Mouse (Mus musculus): ENCODE measurements at regions not wholly inside any gene's neighbourhood (a gene's known extent, or its start where the extent isn't known, plus 50 kb on each side); places are given as distances from the start of the nearest gene placed in this dataset.

DNA sequence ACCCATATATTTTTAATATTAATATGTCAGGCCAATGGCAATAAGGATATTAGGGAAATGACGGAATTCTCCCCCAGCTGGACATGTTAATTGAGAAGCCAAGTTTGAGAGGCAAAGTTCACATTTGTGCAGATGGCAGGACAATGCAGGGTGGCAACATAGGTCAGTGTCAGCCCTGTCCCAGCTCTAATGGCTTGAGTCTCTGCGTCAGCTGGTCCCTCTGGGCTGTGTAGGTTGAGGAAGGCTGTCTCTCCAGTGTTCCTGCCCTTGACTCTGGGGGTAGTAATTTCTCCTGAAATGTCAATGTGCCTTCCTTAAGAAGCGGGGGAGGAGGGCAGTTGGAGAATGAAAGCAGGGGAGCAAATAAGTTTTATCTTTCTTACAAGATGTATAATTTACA lies 390.2 kb downstream of the Nr2f2 start:
- H3K9ac ChIP-seq (replicated peaks; ENCODE audit: low read length): no peak overlapping the region
- no peak overlapping the region for H3K27ac ChIP-seq
- 75% methylated on average over 3 of the region's 3 CpGs for WGBS
- no peaks in the 10 kb centered on the region for H3K27me3 ChIP-seq (ENCODE audit: insufficient read depth, low read length)
- TF ChIP-seq CTCF (IDR thresholded peaks at IDR 0.05; ENCODE audit: low read depth): no peak
- H3K4me2 ChIP-seq (ENCODE audit: low read depth, low read length): no peak overlapping the region
- H3K9me3 ChIP-seq (ENCODE audit: low read length): no peaks in the 10 kb centered on the region
- no peak overlapping the region for H3K4me3 ChIP-seq (ENCODE audit: low read length)
- H3K36me3 ChIP-seq (ENCODE audit: insufficient read depth, low read length): no peaks in the 10 kb centered on the region
- H3K4me1 ChIP-seq (ENCODE audit: insufficient read depth, low read length): no peaks in the 10 kb centered on the region
- DNase-seq (ENCODE audit: low spot score) (no peak), ATAC-seq (no peak)

- no peaks in the 10 kb centered on the region for H3K9me3 ChIP-seq (ENCODE audit: low read length)
- ATAC-seq: no peak
These were observed 402.5 kb downstream of the Nr2f2 start for GRCm38 (mm10) chr7:69964002-69964401.

GRCm38 (mm10) chr7:69950221-69950670 lies 416.3 kb downstream of the Nr2f2 start:
- no peaks in the 10 kb centered on the region for H3K9me3 ChIP-seq (ENCODE audit: low read length)
- H3K36me3 ChIP-seq (ENCODE audit: insufficient read depth, low read length): no peaks in the 10 kb centered on the region
- H3K4me2 ChIP-seq (ENCODE audit: low read depth, low read length): peak overlapping the region; percentile 30
- 0 out of 2 replicates have a peak, but pooled peaks have one; percentile 35 for ATAC-seq
- H3K9ac ChIP-seq (replicated peaks; ENCODE audit: low read length): no peak overlapping the region
- 12% methylated on average over 6 of the region's 6 CpGs for WGBS
- no peak overlapping the region for H3K4me3 ChIP-seq (ENCODE audit: low read length)
- H3K4me1 ChIP-seq (ENCODE audit: insufficient read depth, low read length): peaks cover 9% of the 10 kb centered on the region
- H3K27ac ChIP-seq: no peak overlapping the region
- H3K27me3 ChIP-seq (ENCODE audit: insufficient read depth, low read length): no peaks in the 10 kb centered on the region
- no peak for TF ChIP-seq CTCF (IDR thresholded peaks at IDR 0.05; ENCODE audit: low read depth)
- peak; percentile 2 for DNase-seq (ENCODE audit: low spot score)

More at GRCm38 (mm10) chr7:69964002-69964401, 402.5 kb downstream of the Nr2f2 start:
- no peaks in the 10 kb centered on the region for H3K27me3 ChIP-seq (ENCODE audit: insufficient read depth, low read length)
- no peak overlapping the region for H3K4me3 ChIP-seq (ENCODE audit: low read length)
- no peak overlapping the region for H3K9ac ChIP-seq (replicated peaks; ENCODE audit: low read length)
- no peaks in the 10 kb centered on the region for H3K36me3 ChIP-seq (ENCODE audit: insufficient read depth, low read length)
- 70% methylated on average over 8 of the region's 8 CpGs for WGBS
- TF ChIP-seq CTCF (IDR thresholded peaks at IDR 0.05; ENCODE audit: low read depth): no peak
- H3K4me2 ChIP-seq (ENCODE audit: low read depth, low read length): no peak overlapping the region
- no peaks in the 10 kb centered on the region for H3K4me1 ChIP-seq (ENCODE audit: insufficient read depth, low read length)
- H3K27ac ChIP-seq: no peak overlapping the region
- no peak for DNase-seq (ENCODE audit: low spot score)

GRCm38 (mm10) chr7:69949647-69950121 lies 416.9 kb downstream of the Nr2f2 start:
- TF ChIP-seq CTCF (IDR thresholded peaks at IDR 0.05; ENCODE audit: low read depth): no peak
- DNase-seq (ENCODE audit: low spot score): peak; percentile 62
- WGBS: 11% methylated on average over 10 of the region's 10 CpGs
- Histone ChIP-seq H3K4me3 (ENCODE audit: low read length) (no peak overlapping the region), H3K27me3 (ENCODE audit: insufficient read depth, low read length) (no peaks in the 10 kb centered on the region), H3K4me2 (ENCODE audit: low read depth, low read length) (peak overlapping the region; percentile 30), H3K9me3 (ENCODE audit: low read length) (no peaks in the 10 kb centered on the region), H3K9ac (replicated peaks; ENCODE audit: low read length) (no peak overlapping the region), H3K27ac (no peak overlapping the region), H3K4me1 (ENCODE audit: insufficient read depth, low read length) (peaks cover 9% of the 10 kb centered on the region), H3K36me3 (ENCODE audit: insufficient read depth, low read length) (no peaks in the 10 kb centered on the region)
- peak; percentile 70; the same call in 1 of the 2 replicates for ATAC-seq

DNA sequence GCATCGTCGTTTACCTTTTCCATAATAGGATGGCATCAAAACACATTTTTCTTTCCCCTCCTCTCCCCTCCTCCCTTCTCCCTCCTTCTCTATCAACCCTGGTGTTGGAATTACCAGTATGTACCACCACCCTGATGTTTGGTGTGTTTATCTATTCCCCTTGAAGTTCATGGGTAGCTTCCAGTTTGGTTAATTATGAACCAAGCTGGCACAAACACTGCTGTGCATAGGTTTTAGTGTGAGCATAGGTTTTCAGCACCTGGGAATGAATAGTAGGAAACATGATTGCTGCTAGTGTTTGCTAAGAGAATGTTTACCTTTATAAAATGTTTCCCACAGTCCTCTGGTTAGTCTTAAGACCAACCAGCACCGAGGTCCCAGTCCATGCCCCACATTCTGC lies 420.1 kb downstream of the Nr2f2 start:
- Histone ChIP-seq H3K36me3 (ENCODE audit: insufficient read depth, low read length) (no peaks in the 10 kb centered on the region), H3K9me3 (ENCODE audit: low read length) (no peaks in the 10 kb centered on the region), H3K9ac (replicated peaks; ENCODE audit: low read length) (no peak overlapping the region), H3K4me1 (ENCODE audit: insufficient read depth, low read length) (peaks cover 9% of the 10 kb centered on the region), H3K27ac (no peak overlapping the region), H3K4me3 (ENCODE audit: low read length) (no peak overlapping the region), H3K4me2 (ENCODE audit: low read depth, low read length) (no peak overlapping the region), H3K27me3 (ENCODE audit: insufficient read depth, low read length) (no peaks in the 10 kb centered on the region)
- ATAC-seq: no peak
- 89% methylated on average over 3 of the region's 3 CpGs for WGBS
- DNase-seq (ENCODE audit: low spot score): no peak
- no peak for TF ChIP-seq CTCF (IDR thresholded peaks at IDR 0.05; ENCODE audit: low read depth)

DNA sequence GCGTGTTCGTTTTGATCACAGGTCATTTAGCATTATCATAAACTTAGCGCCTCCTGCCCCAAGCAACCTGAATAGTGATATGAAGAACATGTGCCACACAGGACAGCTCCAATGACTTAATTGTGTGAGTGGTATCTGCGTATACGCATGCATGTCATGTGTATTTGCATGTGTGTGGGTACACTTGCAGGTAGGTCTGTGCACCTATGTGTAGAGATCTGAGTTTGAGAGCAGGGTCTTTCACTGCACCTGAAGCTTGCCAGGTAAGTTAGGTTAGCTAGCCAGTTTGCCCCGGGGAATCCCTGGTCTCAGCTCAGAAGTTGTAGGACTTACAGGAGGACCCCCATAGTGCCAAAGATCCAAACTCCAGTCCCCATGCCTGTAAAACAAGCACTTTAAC lies 424.7 kb downstream of the Nr2f2 start:
- Histone ChIP-seq H3K9me3 (ENCODE audit: low read length) (no peaks in the 10 kb centered on the region), H3K27ac (no peak overlapping the region), H3K4me1 (ENCODE audit: insufficient read depth, low read length) (no peaks in the 10 kb centered on the region), H3K36me3 (ENCODE audit: insufficient read depth, low read length) (no peaks in the 10 kb centered on the region), H3K4me3 (ENCODE audit: low read length) (no peak overlapping the region), H3K27me3 (ENCODE audit: insufficient read depth, low read length) (no peaks in the 10 kb centered on the region), H3K9ac (replicated peaks; ENCODE audit: low read length) (no peak overlapping the region), H3K4me2 (ENCODE audit: low read depth, low read length) (no peak overlapping the region)
- DNase-seq (ENCODE audit: low spot score): no peak
- 96% methylated on average over 6 of the region's 6 CpGs for WGBS
- ATAC-seq: no peak
- TF ChIP-seq CTCF (IDR thresholded peaks at IDR 0.05; ENCODE audit: low read depth): no peak

GRCm38 (mm10) chr7:69925261-69925660 lies 441.3 kb downstream of the Nr2f2 start:
- ATAC-seq: no peak
- Histone ChIP-seq H3K9ac (replicated peaks; ENCODE audit: low read length) (no peak overlapping the region), H3K27ac (no peak overlapping the region), H3K9me3 (ENCODE audit: low read length) (no peaks in the 10 kb centered on the region), H3K27me3 (ENCODE audit: insufficient read depth, low read length) (no peaks in the 10 kb centered on the region), H3K36me3 (ENCODE audit: insufficient read depth, low read length) (no peaks in the 10 kb centered on the region), H3K4me3 (ENCODE audit: low read length) (no peak overlapping the region), H3K4me1 (ENCODE audit: insufficient read depth, low read length) (no peaks in the 10 kb centered on the region), H3K4me2 (ENCODE audit: low read depth, low read length) (no peak overlapping the region)
- 90% methylated on average over 5 of the region's 5 CpGs for WGBS
- TF ChIP-seq CTCF (IDR thresholded peaks at IDR 0.05; ENCODE audit: low read depth): no peak
- no peak for DNase-seq (ENCODE audit: low spot score)

All from hindbrain, postnatal 0 days (tissue).